Mouse (Mus musculus) liver, postnatal 0 days (tissue): ENCODE measurements at regions not wholly inside any gene's neighbourhood (a gene's known extent, or its start where the extent isn't known, plus 50 kb on each side); places are given as distances from the start of the nearest gene placed in this dataset.
A peak's percentile ranks its signal among the peaks of the same experiment; 100 is the strongest.

ENCODE experiments used
- ATAC-seq: fragments of 200-750 bp; cut with Nextera tagmentation; 2 replicates; pipeline ENCODE4 v1.8.0; 2017; ENCODE audit warnings: mild to moderate bottlenecking, moderate library complexity
- DNase-seq: peaks from one replicate; pipeline ENCODE4 v3.0.0-alpha.2; 2016
- H3K27ac ChIP-seq: fragments of 300-500 bp; sonication (generic); 2 replicates; pipeline ENCODE4 v1.5.1; 2014; ENCODE audit warnings: antibody characterized with exemption, moderate library complexity, mild to moderate bottlenecking, low read depth
- H3K27me3 ChIP-seq: fragments of 300-500 bp; sonication (generic); 2 replicates; pipeline ENCODE4 v1.6.1; 2014; ENCODE audit warnings: low read length, control low read depth, mixed read lengths; ENCODE audit not compliant: insufficient read depth
- H3K36me3 ChIP-seq: fragments of 300-500 bp; sonication (generic); replicated peaks from 2 replicates; pipeline ENCODE4 v1.6.1; 2014; ENCODE audit warnings: mild to moderate bottlenecking, control low read depth, low read length, moderate library complexity, mixed read lengths; ENCODE audit not compliant: insufficient read depth
- H3K4me1 ChIP-seq: fragments of 300-500 bp; sonication (generic); 2 replicates; pipeline ENCODE4 v1.6.1; 2014; ENCODE audit warnings: antibody characterized with exemption, mild to moderate bottlenecking, control low read depth; ENCODE audit not compliant: insufficient read depth
- H3K4me2 ChIP-seq: fragments of 300-500 bp; sonication (generic); 2 replicates; pipeline ENCODE4 v1.6.1; 2014; ENCODE audit warnings: low read depth, mild to moderate bottlenecking, low read length, moderate library complexity, mixed read lengths
- H3K4me3 ChIP-seq: fragments of 300-500 bp; sonication (generic); 2 replicates; pipeline ENCODE4 v1.5.1; 2014; ENCODE audit warnings: low read depth, low read length
- H3K9ac ChIP-seq: fragments of 300-500 bp; sonication (generic); replicated peaks from 2 replicates; pipeline ENCODE4 v1.6.1; 2014; ENCODE audit warnings: mild to moderate bottlenecking, moderate library complexity
- H3K9me3 ChIP-seq: fragments of 300-500 bp; sonication (generic); 2 replicates; pipeline ENCODE4 v1.6.1; 2016; ENCODE audit warnings: mild to moderate bottlenecking, control low read depth, low read length, mixed read lengths
- CTCF ChIP-seq: sonication (generic); IDR thresholded peaks from 2 replicates; pipeline ENCODE4 v1.5.1; 2016; ENCODE audit warnings: antibody characterized with exemption, low read depth
- EP300 ChIP-seq: IDR thresholded peaks from 2 replicates; pipeline ENCODE4 v1.6.1; 2016; ENCODE audit warnings: antibody characterized with exemption, low read depth, mild to moderate bottlenecking
- WGBS: fragments of 180-500 bp; shearing (Covaris S2); extraction: QIAGEN DNeasy Blood & Tissue Kit; methylation state at CpG from one replicate; pipeline ENCODE4 v1.1.7; 2014; ENCODE audit not compliant: insufficient replicate concordance; 5-methylcytosine and 5-hydroxymethylcytosine counted together

- DNase-seq (no peak), ATAC-seq (no peak)
- H3K9me3 ChIP-seq = no peaks in the 10 kb centered on the region
- no peak overlapping the region for H3K4me2 ChIP-seq
- 29% methylated on average over 8 of the region's 8 CpGs for WGBS
- H3K9ac ChIP-seq = no peak overlapping the region
- no peak overlapping the region for H3K4me3 ChIP-seq
- TF ChIP-seq CTCF = no peak
- no peak for TF ChIP-seq EP300
- H3K36me3 ChIP-seq = no peaks in the 10 kb centered on the region
- H3K4me1 ChIP-seq = peaks cover 5% of the 10 kb centered on the region
- 0 out of 2 replicates have a peak, but pooled peaks cover 11% of the 10 kb centered on the region for H3K27me3 ChIP-seq
- H3K27ac ChIP-seq = no peak overlapping the region
Observed at GRCm38 (mm10) chr5:111574219-111574840, 157.2 kb downstream of the Mn1 start.

- H3K9ac ChIP-seq = no peak overlapping the region
- DNase-seq (no peak), ATAC-seq (no peak)
- 79% methylated on average over 5 of the region's 5 CpGs for WGBS
- no peaks in the 10 kb centered on the region for H3K9me3 ChIP-seq
- peaks cover 12% of the 10 kb centered on the region; the same call in 1 of the 2 replicates for H3K27me3 ChIP-seq
- H3K27ac ChIP-seq = no peak overlapping the region
- no peak overlapping the region for H3K4me2 ChIP-seq
- H3K36me3 ChIP-seq = no peaks in the 10 kb centered on the region
- TF ChIP-seq EP300 = no peak
- no peak for TF ChIP-seq CTCF
- peaks cover 5% of the 10 kb centered on the region for H3K4me1 ChIP-seq
- H3K4me3 ChIP-seq = no peak overlapping the region
Observed at GRCm38 (mm10) chr5:111575376-111575775, 158.2 kb downstream of the Mn1 start.

DNA sequence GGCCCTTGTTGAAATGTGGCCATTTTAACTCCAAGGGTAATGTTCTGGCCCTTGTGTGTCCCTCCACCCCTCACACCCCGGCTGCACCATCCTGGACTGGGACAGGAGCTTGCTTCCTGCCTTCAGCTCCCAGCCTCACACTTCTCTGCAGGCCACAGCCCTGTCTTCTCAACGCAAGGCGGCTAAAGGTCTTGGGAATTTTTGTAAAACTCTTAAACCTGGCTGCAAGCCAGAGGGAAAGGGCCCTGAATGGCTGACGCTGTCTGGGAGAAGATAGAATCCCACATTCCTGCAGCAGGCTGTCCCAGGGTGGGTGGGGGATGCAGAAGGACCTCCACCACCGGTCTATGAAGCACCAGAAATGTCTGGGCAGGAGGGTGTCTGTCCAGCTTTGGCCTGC is 156.3 kb upstream of the Gm26897 start:
- peaks cover 5% of the 10 kb centered on the region for H3K4me1 ChIP-seq
- H3K4me2 ChIP-seq = no peak overlapping the region
- ATAC-seq = no peak
- no peaks in the 10 kb centered on the region for H3K9me3 ChIP-seq
- H3K9ac ChIP-seq = no peak overlapping the region
- no peaks in the 10 kb centered on the region for H3K36me3 ChIP-seq
- WGBS = 62% methylated on average over 5 of the region's 5 CpGs
- no peak overlapping the region for H3K27ac ChIP-seq
- H3K27me3 ChIP-seq = peaks cover 32% of the 10 kb centered on the region
- DNase-seq = no peak
- no peak overlapping the region for H3K4me3 ChIP-seq
- no peak for TF ChIP-seq CTCF
- no peak for TF ChIP-seq EP300

- peak; percentile 25; the same call in 1 of the 2 replicates for ATAC-seq
- peaks cover 37% of the 10 kb centered on the region for H3K27me3 ChIP-seq
- H3K4me1 ChIP-seq = peaks cover 5% of the 10 kb centered on the region
Observed at GRCm38 (mm10) chr5:111578088-111578487, 155.6 kb upstream of the Gm26897 start.

DNA sequence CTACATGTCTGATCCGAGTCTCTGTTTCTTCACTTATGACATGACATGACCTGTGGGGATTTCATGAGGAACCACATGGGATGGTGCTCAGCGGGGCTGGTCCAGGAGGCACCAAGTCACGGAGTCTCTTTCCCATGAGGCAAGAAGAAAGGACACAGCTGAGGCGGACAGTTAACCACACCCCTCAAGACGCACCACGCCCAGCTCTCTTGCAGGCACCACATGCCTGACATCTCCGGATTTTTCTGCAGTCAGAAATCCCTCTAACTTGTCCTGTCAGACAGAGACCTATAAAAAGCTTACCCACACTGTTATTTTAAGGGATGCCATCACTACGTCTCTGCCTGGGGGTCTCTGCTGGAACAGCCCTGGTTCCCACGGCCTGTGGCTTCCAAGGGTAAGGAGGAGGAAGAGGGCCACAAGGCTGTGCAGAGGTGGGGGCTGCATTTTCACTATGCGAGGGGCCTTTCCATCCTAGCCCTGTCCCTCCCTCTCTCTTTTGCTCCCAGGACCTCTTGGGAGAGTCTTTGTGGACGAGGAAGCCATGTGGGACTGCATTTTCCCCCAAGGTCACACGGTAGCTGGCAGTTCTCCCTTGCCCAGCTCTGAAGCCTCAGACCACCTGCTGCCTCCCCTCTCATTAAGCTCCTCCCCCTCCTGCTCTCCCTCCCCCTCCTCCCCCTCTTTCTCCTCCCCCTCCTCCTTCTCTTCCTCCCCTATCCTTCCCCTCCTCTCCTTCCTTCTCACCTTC is 154.6 kb upstream of the Gm26897 start:
- H3K4me2 ChIP-seq = no peak overlapping the region
- DNase-seq = no peak

More at GRCm38 (mm10) chr5:111578088-111578487, 155.6 kb upstream of the Gm26897 start:
- no peaks in the 10 kb centered on the region for H3K9me3 ChIP-seq
- WGBS = 57% methylated on average over 5 of the region's 5 CpGs
- no peak overlapping the region for H3K9ac ChIP-seq
- no peak for DNase-seq
- no peak overlapping the region for H3K4me2 ChIP-seq
- TF ChIP-seq EP300 (no peak), CTCF (no peak)
- no peaks in the 10 kb centered on the region for H3K36me3 ChIP-seq
- H3K4me3 ChIP-seq = no peak overlapping the region
- no peak overlapping the region for H3K27ac ChIP-seq

More for the DNA sequence above, 154.6 kb upstream of the Gm26897 start:
- no peak for ATAC-seq
- H3K9me3 ChIP-seq = no peaks in the 10 kb centered on the region
- WGBS = 16% methylated on average over 12 of the region's 12 CpGs
- no peak overlapping the region for H3K9ac ChIP-seq
- TF ChIP-seq EP300 = no peak
- TF ChIP-seq CTCF = no peak
- peaks cover 5% of the 10 kb centered on the region for H3K4me1 ChIP-seq
- no peak overlapping the region for H3K27ac ChIP-seq
- H3K36me3 ChIP-seq = no peaks in the 10 kb centered on the region
- no peak overlapping the region for H3K4me3 ChIP-seq
- H3K27me3 ChIP-seq = peaks cover 36% of the 10 kb centered on the region
